Mouse (Mus musculus) right cerebral cortex, postnatal 14 days (tissue): ENCODE measurements around the gene Gk5.
"Not testable (repeated sequence)": the region's sequence is repeated elsewhere in the genome, so short reads cannot be mapped to it uniquely, and the experiment has no call there.

Experiments
- DNase-seq: peaks from one replicate; pipeline ENCODE4 v3.0.0; 2022

Gk5 gene

DNA sequence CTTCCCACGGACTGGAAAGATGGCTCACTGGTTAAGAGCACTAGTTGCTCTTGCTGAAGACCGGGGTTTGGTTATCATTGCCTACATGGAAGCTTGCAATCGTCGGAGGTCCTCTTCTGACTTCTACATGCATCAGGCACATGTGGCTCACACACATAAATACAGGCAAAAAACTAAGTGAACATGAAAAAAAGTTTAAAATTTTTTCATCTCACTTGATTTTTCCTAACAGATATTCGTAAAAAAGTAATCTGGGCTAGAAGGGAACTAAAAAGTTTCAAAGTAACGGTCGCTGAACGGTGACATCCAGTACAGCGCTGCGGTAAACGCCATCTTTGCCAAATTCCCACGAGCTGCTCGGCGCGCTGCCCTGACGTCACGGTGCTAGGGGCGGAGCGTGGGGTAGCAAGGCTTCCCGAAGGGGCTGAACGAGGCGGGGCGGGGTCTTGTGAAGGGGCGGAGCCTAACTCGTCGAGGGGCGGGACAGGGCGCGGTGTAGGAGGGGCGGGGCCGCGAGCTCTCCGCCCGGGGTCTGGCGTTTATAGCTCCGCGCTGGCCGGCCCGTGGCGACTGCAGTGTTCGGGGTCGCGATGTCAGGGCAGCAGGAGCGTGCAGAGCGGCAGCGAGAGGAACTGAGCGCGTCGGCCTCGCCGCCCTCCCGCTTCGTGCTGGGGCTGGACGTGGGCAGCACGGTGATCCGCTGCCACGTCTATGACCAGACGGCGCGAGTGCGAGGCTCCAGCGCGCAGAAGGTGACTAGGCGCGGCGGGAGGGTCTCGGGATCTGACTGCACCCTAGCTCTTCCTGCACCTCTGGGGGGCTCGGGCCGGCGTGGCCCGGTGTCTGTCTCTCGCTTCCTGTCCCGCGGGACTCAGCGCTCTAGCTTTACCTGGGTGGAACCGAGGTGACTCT lies at the start of gene Gk5:
Gene Gk5 (plus strand): TSS at position 502 of the 912 bp plus-strand sequence.
- DNase-seq, result peak; percentile 99

DNA sequence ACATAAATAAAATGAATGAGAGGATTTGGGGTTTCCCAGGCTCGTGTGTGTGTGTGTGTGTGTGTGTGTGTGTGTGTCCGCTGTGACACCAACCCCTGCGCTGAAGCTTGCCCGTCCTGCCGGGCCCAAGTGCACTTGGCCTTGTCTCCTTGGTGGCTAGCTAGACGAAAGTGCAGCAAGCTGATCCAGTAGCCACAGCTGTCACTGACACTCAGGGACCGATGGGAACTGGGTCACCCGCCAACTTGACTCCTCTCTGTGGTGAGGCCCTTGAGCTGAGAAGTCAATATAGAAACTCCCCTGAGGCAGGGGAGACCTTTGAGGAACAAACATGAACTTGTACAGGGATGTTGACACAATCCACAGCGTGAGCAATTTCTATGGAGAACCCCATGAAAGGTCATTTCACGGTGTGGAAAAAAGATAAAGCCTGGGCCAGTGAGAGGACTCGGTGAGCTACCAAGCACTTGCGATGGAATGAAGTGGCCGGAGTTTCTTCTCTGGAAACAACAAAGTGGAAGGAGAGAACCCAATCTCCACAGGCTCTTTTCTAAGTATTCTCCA lies 40.3 kb upstream of the Gk5 start:
- DNase-seq, result no peak

DNA sequence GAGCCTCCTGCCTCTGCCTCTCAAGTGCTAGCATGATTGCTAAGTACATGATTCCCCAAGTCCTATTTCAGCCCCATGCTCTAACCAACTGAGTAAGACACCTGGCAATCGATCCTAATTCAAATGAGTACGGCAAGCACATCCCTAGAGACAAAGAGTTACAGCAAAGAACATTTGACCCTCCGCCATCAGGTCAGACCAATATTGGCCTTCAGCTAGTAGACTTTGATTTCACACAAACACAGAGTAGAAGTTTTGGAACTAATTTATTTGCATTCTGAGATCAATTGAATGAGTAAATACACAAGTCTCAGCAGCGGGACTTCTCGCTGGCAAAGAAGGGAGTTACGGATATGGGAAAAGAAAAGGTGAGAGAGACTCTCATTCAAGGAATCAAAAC lies 33.9 kb upstream of the Gk5 start:
- no peak for DNase-seq

DNA sequence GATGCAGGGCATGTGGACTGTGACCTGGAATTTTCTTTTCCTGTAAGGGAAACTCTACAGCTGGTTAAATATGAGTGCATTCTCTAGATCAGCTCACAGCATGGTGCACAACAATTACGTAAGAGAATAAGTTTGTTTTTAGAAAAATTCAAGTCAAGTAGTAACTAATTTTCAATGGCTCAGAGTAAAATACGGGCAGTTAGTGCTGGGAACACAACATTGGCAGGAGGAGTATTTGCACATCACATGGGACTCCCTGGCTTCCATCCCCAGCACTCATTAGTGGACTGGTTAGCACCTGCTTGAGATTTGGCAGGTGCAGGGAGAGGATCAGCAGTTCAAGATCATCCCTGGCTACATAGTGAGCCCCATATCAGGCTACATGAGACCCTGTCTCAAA lies 31.5 kb upstream of the Gk5 start:
- DNase-seq, result no peak

DNA sequence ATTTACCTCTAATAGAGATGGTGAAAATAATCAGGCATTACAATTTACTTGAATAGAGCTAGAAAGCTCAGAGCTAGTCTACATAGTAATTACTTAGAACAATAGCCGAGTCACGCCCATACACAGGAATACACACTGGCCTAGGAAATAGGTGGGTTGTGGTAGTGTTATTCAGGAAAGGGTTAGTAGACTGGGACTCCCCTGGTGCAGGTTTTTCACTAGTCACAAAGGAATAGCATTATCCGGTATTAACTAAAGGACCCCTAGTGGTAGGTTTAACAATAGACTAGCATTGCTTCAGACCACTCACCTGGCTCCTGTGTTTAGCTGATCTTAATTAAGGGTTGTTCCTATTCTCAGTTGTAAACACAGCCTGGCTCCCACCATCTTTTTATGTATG lies 30.7 kb upstream of the Gk5 start:
- not testable (repeated sequence) for DNase-seq

DNA sequence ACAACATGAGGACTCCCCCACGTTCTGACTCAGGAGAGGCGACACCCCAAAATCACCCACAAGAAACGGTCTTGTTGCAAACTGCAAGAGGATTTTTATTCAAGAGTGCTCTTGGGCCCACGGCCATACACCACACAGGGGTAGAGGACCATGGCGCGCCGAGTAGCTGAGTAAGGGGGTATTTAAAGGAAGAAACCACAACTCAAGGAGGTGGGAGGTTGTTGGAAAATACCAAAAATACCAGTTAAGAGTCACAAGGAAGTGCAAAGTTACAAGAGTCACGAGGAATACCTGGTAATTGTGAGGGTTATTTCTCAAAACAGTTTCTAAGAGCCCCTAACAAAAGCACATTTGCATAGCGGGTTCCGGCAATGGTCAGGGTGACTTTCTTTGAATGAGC lies 26.5 kb upstream of the Gk5 start:
- not testable (repeated sequence) for DNase-seq

DNA sequence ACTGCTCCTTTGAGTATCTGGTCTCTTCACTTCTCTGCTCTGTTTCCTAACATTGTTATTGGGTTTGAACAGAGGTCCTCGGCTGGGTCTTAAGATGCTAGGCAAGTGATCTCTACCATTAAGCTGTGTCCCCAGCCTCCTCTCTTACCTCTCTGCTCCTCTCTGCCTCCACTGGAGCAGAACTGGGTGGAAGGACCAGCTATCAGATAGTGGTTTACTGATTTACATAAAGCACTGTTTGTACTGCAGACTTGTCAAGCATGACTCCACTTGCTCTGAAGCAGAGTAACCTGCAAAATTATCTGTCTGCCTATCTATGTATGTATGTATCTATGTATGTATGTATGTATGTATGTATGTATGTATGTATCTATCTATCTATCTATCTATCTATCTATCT lies 25.9 kb upstream of the Gk5 start:
- no peak for DNase-seq

DNA sequence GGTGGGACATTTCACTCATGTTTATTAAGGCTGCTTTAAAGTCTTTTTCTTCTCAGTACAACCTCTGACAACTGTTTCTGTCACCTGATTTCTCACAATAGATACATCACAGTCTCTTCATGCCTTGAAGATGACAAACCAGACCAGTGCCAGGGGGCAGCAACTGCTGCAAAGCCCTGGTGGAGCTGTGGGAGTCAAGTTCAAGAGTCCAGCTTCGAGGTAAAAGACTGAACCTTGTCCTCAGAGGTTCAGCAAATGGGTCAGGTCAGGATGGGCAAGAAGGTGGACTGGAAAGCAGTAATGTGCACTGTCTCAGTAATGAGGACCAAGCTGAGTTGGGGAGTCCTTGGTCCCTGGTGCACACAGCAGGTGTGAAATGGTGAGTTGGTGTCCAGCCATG lies 24.8 kb upstream of the Gk5 start:
- DNase-seq, result no peak

DNA sequence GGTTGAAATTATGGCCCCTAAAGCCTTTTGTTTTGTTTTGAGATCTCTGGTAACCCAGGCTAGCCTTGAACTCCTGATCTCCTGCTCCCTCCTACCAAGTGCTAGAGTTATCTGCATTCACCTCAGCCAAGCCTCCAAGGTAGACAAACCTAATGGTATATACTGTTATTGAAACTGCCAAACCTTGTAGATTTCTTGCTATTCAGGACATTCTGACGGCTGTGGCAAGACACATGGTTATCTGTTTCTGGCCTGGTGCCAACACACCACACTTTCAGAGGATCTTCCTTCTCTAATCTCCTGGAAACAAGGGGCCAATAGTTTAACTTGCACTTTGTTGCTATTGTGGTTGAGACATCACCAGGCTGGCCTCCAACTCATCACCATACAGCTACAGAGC lies 24.0 kb upstream of the Gk5 start:
- peak; percentile 9 for DNase-seq

DNA sequence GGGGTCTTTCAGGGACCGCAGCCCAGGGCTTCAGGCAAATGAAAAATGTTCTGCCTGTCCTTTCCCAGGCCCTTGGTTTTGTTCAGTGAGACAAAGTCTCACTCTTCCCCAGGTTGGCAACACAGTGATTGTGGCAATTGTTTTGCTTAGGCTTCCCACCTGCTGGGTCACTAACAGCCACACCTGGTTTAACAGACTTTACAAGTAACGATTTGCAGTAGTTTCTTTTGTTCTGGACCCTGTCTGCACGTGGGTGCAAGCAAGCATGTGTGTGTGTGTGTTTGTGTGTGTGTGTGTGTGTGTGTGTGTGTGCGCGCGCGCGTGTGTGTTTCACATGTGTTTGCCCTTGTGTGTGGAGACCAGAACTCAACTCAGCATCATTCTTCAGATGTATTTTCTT lies 16.3 kb upstream of the Gk5 start:
- no peak for DNase-seq

DNA sequence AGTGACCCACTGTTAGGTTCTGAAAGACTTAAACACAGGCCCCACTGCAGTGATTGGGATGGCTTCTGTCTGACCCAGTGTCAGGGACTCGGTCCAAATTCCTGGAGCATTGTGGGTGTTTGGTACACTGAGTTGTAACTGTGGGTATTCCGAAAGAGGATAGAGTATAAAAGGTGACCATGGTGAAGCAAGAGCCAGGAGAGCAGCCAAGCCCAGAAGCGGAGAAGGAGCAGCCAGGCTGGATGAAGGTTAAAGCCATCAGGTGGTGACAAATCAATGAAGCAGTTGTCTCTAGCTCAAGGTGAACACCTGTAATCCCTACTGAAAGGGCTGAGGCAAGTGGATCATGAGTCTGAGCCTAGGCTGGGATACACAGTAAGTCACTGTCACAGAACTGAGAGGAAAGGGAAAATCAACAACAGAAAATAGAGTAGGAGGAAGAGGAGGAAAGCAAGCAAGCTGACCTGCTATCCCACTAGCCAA lies 6.2 kb upstream of the Gk5 start:
- no peak for DNase-seq

DNA sequence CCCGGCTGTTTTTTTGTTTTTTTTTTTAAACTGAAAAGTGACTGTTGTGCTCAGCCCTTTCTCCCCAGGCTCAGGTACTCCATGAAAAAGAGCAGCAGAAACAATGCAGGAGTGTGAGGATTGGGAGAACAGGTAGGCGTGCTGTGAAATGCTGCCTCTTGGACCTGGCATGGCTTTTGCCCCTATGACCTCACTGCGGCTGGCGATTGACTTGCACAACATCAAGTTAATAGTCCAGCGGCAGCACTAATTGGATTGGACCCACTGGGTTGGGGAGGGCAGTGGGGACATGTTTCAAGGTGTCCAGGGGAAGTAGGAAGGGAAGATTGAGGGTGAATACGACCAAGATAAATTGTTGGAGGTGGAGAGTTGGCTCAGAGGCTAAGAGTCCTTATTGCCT lies 2.4 kb upstream of the Gk5 start:
- no peak for DNase-seq

DNA sequence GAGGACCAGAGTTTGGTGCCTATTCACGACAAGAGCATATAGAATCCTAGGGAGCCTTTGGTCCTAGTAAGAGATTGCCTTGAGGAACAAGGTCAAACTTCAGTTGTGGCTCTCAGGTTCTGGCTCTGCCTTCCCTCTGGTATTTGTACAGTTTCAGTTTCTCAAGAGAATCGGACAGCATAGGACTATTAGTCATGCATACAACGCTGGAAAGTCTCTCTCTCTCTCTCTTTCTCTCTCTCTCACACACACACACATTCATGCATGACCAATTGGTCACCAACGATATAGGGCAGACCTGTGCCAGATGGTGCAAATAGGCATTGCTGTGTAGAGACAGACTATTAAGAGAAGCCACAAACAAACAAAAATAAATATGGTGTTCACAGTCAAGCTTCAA lies 946 bp upstream of the Gk5 start:
- no peak for DNase-seq

DNA sequence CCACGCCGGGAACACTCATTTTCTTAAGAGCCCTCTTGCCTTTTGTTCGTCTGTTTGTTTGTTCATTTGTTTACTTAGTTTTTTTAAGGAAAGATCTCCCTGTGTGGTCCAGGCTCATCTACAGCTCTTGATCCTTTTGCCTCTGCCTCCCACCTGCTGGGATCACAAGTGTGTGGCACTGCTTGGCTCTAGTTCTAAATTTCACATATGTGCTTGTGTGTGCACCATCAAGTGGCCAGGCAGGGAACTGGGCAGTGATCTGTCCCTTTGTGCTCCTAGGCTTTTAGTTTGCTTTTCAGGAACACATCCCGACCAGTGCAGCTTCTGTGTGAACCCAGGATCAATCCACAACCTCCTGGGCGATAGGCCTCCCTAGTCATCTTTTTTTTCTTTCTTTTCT lies 8.8 kb downstream of the Gk5 start:
- DNase-seq, result no peak

DNA sequence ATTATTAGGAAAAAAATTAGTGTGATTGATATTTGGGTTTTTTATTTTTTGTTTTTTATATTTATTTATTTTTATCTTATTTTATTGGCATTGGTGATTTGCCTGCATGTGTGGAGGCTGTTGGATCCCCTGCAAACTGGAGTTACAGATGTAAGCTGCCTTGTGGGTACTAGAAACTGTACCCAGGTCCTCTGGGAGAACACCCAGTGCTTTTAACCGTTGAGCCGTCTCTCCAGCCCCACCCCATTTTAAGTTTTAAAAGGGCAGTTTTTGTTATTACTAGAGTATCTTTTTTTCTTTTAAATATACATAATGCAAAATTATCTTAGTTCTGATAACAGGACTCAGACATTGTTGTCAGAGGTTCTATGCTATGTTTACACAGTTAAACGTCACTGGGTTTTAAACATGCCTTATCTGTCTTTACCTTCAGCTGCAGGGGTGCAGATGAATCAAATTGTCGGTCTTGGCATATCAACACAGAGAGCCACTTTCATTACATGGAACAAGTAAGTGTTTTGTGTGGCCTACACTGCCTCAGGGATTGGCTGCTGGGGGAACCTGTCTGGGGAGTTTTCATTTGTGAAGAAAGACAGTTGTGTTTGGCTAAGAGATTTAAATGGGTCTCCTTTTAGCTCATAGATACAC lies 13.9 kb downstream of the Gk5 start:
- no peak for DNase-seq

DNA sequence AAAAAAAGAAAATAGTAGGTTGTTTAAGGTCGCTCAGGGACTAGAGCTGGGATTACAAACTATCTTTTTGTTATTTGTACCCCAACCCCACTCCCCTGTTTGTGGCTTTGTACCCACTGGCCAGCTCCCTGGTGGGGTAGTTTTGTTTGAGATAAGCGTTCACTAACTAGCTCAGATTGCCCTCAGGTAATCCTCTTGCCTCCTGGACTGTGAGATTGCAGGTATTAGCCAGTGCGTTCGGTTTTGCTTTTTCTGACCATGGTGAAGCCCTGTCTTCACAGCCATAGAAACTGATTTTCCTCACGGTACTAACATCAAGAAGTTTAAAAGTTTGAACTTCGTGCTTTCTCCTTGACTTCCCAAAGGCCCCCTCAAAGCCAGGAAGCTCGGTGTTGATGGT lies 15.3 kb downstream of the Gk5 start:
- no peak for DNase-seq

DNA sequence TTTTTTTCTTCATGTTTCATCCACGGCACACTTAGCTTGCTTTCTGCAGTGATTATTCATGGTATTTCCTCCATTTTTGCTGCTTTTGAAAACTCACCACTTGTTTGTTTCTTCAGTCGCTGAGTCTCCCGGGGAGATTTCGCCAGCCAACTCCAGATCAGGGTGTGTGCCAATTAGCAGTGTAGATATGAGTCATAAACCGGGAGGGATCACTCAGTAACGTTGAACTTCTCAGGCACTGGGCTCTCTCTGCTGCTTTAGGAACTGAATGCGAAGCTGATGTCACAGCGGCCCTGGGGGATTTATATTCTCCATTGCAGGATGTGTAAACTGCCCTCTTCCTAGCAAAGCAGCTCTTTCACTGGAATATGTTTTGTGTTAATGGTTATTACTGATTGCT lies 15.8 kb downstream of the Gk5 start:
- peak; percentile 14 for DNase-seq

DNA sequence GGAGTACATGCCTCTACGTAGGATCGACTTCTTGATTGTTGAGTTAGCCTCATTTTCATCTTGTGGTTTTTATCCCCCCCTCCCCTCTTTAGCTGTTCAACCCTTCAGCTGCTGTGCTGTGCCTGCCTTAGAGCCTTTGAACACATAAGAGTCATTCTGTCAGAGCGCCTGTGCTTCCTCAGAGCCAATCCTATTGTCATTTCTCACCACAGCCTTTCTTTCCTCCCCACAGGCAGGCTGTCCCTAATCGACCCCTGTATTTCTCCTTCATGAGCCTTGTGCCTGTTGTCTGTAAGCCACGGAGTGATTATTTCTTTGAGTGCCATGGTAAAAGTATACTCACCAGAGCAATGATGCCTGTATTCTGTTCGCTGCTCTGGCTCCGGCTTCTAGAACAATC lies 16.3 kb downstream of the Gk5 start:
- DNase-seq, result no peak

DNA sequence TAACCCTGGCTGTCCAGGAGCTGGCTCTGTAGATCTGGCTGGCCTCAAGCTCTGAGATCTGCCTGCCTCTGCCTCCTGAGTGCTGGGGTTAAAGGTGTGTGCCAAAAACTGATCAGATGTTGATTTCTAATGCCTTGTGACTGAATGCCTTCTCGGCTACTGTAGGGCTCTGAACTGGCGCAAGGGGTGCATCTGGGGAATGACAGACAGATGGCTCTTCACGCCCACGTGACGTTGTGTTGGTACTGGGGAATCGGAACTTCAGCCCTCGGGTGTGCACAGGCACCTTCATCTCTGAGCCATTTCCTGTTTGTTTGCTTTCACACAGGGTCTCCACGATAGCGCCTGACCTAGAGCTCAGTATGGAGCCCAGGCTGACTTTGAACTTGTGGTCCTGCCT lies 19.8 kb downstream of the Gk5 start:
- DNase-seq, result no peak

DNA sequence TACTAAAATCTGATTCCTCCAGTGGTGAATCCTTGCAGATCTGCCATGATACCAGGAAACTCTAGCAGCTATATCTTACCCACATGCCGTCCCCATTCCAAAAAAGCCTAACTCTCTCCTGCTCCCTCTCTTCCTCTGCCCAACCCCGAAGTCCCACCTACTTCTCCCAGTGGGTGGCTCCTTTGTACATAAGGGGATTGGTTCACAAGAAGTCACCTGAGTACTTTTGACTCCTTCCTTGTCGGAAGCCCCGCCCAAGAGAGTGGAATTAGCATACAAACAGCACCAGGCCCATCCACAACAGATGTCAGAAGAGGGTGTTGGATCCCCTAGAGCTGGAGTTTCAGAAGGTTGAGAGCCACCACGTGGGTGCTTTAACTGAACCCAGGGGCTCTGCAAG lies 20.7 kb downstream of the Gk5 start:
- no peak for DNase-seq

DNA sequence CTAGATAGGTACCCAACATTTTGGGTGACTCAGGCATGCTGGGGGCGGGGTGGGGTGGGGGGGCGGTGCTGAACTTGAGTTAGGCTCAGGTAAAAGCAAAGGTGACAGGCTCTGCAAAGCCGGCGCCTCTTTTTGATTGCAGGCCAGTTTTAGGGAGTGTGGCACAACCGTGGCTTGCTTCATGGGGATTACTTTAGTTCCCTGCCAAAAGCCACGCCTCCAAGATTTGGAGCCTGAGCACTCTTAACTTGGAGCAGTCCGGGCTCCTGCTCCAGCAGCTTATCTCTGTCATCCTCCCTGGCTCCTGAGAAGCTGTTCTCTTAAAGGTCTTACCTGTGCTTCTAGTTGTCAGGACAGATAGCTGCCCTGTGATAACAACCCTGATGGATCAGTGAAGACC lies 21.8 kb downstream of the Gk5 start:
- no peak for DNase-seq

DNA sequence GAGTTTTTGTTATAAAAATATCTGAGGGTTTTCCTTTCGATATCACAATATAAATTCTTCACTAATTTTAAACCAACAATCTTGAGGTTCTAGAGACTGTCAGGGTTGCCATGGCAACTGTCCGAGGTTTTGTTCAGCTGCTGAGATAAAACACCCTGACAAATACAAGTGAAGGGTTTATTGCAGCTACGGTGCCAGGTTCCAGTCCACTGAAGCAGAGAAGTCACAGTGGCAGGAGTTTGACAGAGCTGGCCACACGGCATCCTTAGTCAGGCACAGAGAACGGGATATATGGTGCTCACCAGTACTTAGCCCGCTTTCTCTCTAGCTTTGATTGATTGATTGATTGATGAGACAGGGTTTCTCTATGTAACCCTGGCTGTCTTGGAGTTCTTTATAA lies 23.3 kb downstream of the Gk5 start:
- no peak for DNase-seq

DNA sequence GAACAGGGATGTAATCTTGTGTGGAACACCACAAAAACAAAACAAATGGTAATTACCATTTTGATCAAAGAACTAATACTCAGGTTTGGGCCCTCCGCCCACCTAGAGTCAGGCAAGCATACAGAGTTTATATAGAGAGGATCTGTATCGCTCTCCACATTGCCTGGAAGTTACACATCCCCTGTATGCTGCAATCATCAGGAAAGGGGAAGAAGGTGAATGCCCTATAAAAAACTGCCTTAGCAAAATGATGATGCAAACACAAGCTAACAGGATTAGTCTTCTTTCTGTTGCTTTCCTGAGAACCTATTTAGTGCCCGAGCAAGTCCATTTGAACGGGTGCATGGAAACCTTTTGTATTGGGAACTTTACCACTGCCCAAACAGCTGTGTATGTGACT lies 24.5 kb downstream of the Gk5 start:
- DNase-seq, result no peak

DNA sequence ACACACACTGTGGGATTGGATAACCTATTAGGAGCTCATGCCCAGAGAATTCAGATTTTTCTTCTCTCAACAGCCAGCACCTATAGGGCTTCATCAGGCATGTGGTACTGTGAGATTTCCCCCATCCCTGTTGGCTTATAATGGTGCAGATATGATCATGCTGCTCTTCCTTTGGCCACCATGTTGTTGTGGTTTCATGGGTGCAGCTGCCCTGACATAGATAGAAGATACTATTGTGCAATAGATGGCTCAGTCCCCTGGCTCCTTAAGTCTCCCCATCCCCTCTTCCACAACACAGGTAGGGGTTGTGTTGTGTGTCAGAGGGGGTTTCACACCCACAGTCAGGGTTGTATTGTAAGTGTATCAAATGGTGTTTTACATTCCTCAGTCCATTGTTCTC lies 25.7 kb downstream of the Gk5 start:
- DNase-seq, result no peak
